Mouse (Mus musculus): ENCODE data around the gene Map3k3. TPM values are rescaled to one million over a fixed set of nuclear protein-coding genes. Genes with fewer than 3 reads are reported as not detected.
"Not testable (repeated sequence)": the region's sequence is repeated elsewhere in the genome, so short reads cannot be mapped to it uniquely, and the experiment has no call there.

Map3k3 gene
- polyA plus RNA-seq, 1 experiment from 2014 or later: 22.3 TPM

GRCm38 (mm10) chr11:106194891-106195290 is 110.5 kb downstream of the Map3k3 start:
- 91% methylated on average over 7 of the region's 7 CpGs for WGBS
- no peak overlapping the region for H3K27ac ChIP-seq (ENCODE audit: low read depth)
- DNase-seq (ENCODE audit: low spot score): no peak

GRCm38 (mm10) chr11:106195341-106195740 is 110.9 kb downstream of the Map3k3 start:
- Histone ChIP-seq H3K4me3 (ENCODE audit: low read depth, low read length) (no peak overlapping the region), H3K27me3 (replicated peaks; ENCODE audit: control insufficient read depth, insufficient read depth, low read length) (no peaks in the 10 kb centered on the region), H3K9ac (ENCODE audit: low read length) (no peak overlapping the region), H3K9me3 (ENCODE audit: control insufficient read depth, low read length) (no peaks in the 10 kb centered on the region), H3K36me3 (ENCODE audit: control insufficient read depth, insufficient read depth, low read length) (peaks cover 33% of the 10 kb centered on the region), H3K4me2 (ENCODE audit: low read length) (no peak overlapping the region), H3K27ac (ENCODE audit: low read depth) (no peak overlapping the region), H3K4me1 (replicated peaks; ENCODE audit: control insufficient read depth, insufficient read depth, low read length) (peaks cover 5% of the 10 kb centered on the region)
- ATAC-seq (replicated peaks; ENCODE audit: low FRiP score, low TSS enrichment, low read depth) (no peak), DNase-seq (ENCODE audit: low spot score) (no peak)

More at GRCm38 (mm10) chr11:106194891-106195290, 110.5 kb downstream of the Map3k3 start:
- ATAC-seq (replicated peaks; ENCODE audit: low FRiP score, low TSS enrichment, low read depth): no peak
- Histone ChIP-seq H3K36me3 (ENCODE audit: control insufficient read depth, insufficient read depth, low read length) (peaks cover 31% of the 10 kb centered on the region), H3K9me3 (ENCODE audit: control insufficient read depth, low read length) (no peaks in the 10 kb centered on the region), H3K27me3 (replicated peaks; ENCODE audit: control insufficient read depth, insufficient read depth, low read length) (no peaks in the 10 kb centered on the region), H3K4me2 (ENCODE audit: low read length) (no peak overlapping the region), H3K9ac (ENCODE audit: low read length) (no peak overlapping the region), H3K4me1 (replicated peaks; ENCODE audit: control insufficient read depth, insufficient read depth, low read length) (peaks cover 5% of the 10 kb centered on the region), H3K4me3 (ENCODE audit: low read depth, low read length) (no peak overlapping the region)

- Histone ChIP-seq H3K4me3 (ENCODE audit: low read depth, low read length) (no peak overlapping the region), H3K9ac (ENCODE audit: low read length) (no peak overlapping the region), H3K27me3 (replicated peaks; ENCODE audit: control insufficient read depth, insufficient read depth, low read length) (no peaks in the 10 kb centered on the region), H3K27ac (ENCODE audit: low read depth) (no peak overlapping the region), H3K4me2 (ENCODE audit: low read length) (no peak overlapping the region), H3K4me1 (replicated peaks; ENCODE audit: control insufficient read depth, insufficient read depth, low read length) (no peaks in the 10 kb centered on the region), H3K36me3 (ENCODE audit: control insufficient read depth, insufficient read depth, low read length) (peaks cover 61% of the 10 kb centered on the region), H3K9me3 (ENCODE audit: control insufficient read depth, low read length) (no peaks in the 10 kb centered on the region)
- WGBS: 86% methylated on average over 4 of the region's 4 CpGs
- DNase-seq (ENCODE audit: low spot score) (no peak), ATAC-seq (replicated peaks; ENCODE audit: low FRiP score, low TSS enrichment, low read depth) (no peak)
Measured at GRCm38 (mm10) chr11:106198277-106198676, 113.9 kb downstream of the Map3k3 start.

- H3K4me1 ChIP-seq (replicated peaks; ENCODE audit: control insufficient read depth, insufficient read depth, low read length); H3K9me3 ChIP-seq (ENCODE audit: control insufficient read depth, low read length); H3K27me3 ChIP-seq (replicated peaks; ENCODE audit: control insufficient read depth, insufficient read depth, low read length); DNase-seq (ENCODE audit: low spot score); H3K4me2 ChIP-seq (ENCODE audit: low read length); H3K27ac ChIP-seq (ENCODE audit: low read depth); H3K4me3 ChIP-seq (ENCODE audit: low read depth, low read length); ATAC-seq (replicated peaks; ENCODE audit: low FRiP score, low TSS enrichment, low read depth); H3K9ac ChIP-seq (ENCODE audit: low read length): not testable (repeated sequence)
- peaks cover 77% of the 10 kb centered on the region for H3K36me3 ChIP-seq (ENCODE audit: control insufficient read depth, insufficient read depth, low read length)
- 95% methylated on average over 7 of the region's 7 CpGs for WGBS
Measured at GRCm38 (mm10) chr11:106199997-106200396, 115.6 kb downstream of the Map3k3 start.

- no peak for DNase-seq (ENCODE audit: low spot score)
- ATAC-seq (replicated peaks; ENCODE audit: low FRiP score, low TSS enrichment, low read depth): no peak
- no peak overlapping the region for H3K4me3 ChIP-seq (ENCODE audit: low read depth, low read length)
- peaks cover 84% of the 10 kb centered on the region for H3K36me3 ChIP-seq (ENCODE audit: control insufficient read depth, insufficient read depth, low read length)
- 77% methylated on average over 6 of the region's 6 CpGs for WGBS
- H3K9me3 ChIP-seq (ENCODE audit: control insufficient read depth, low read length): no peaks in the 10 kb centered on the region
- no peak overlapping the region for H3K4me2 ChIP-seq (ENCODE audit: low read length)
- no peak overlapping the region for H3K27ac ChIP-seq (ENCODE audit: low read depth)
- H3K27me3 ChIP-seq (replicated peaks; ENCODE audit: control insufficient read depth, insufficient read depth, low read length): no peaks in the 10 kb centered on the region
- H3K9ac ChIP-seq (ENCODE audit: low read length): no peak overlapping the region
- no peaks in the 10 kb centered on the region for H3K4me1 ChIP-seq (replicated peaks; ENCODE audit: control insufficient read depth, insufficient read depth, low read length)
Measured at GRCm38 (mm10) chr11:106200756-106201155, 116.3 kb downstream of the Map3k3 start.

- peaks cover 88% of the 10 kb centered on the region for H3K36me3 ChIP-seq (ENCODE audit: control insufficient read depth, insufficient read depth, low read length)
Measured at GRCm38 (mm10) chr11:106201337-106202122, 117.1 kb downstream of the Map3k3 start.

GRCm38 (mm10) chr11:106202123-106202465 is 117.7 kb downstream of the Map3k3 start, which contains the start of gene Strada:
Strada (minus strand) TSS chr11:106202168.
- peaks cover 88% of the 10 kb centered on the region for H3K36me3 ChIP-seq (ENCODE audit: control insufficient read depth, insufficient read depth, low read length)
- H3K27me3 ChIP-seq (replicated peaks; ENCODE audit: control insufficient read depth, insufficient read depth, low read length): no peaks in the 10 kb centered on the region
- no peak for DNase-seq (ENCODE audit: low spot score)
- no peak within 1 kb of the TSS for H3K9ac ChIP-seq (ENCODE audit: low read length)
- H3K27ac ChIP-seq (ENCODE audit: low read depth): no peak within 1 kb of the TSS
- no peak within 1 kb of the TSS for H3K4me3 ChIP-seq (ENCODE audit: low read depth, low read length)
- 84% methylated on average over 5 of the region's 5 CpGs for WGBS
- H3K9me3 ChIP-seq (ENCODE audit: control insufficient read depth, low read length): no peaks in the 10 kb centered on the region
- no peaks in the 10 kb centered on the region for H3K4me1 ChIP-seq (replicated peaks; ENCODE audit: control insufficient read depth, insufficient read depth, low read length)
- no peak for ATAC-seq (replicated peaks; ENCODE audit: low FRiP score, low TSS enrichment, low read depth)
- no peak within 1 kb of the TSS for H3K4me2 ChIP-seq (ENCODE audit: low read length)

More at GRCm38 (mm10) chr11:106201337-106202122, 117.1 kb downstream of the Map3k3 start:
- WGBS: 91% methylated on average over 19 of the region's 19 CpGs
- DNase-seq (ENCODE audit: low spot score) (no peak), ATAC-seq (replicated peaks; ENCODE audit: low FRiP score, low TSS enrichment, low read depth) (no peak)
- H3K4me1 ChIP-seq (replicated peaks; ENCODE audit: control insufficient read depth, insufficient read depth, low read length): no peaks in the 10 kb centered on the region
- no peak overlapping the region for H3K4me3 ChIP-seq (ENCODE audit: low read depth, low read length)
- no peaks in the 10 kb centered on the region for H3K9me3 ChIP-seq (ENCODE audit: control insufficient read depth, low read length)
- no peak overlapping the region for H3K27ac ChIP-seq (ENCODE audit: low read depth)
- H3K27me3 ChIP-seq (replicated peaks; ENCODE audit: control insufficient read depth, insufficient read depth, low read length): no peaks in the 10 kb centered on the region
- no peak overlapping the region for H3K9ac ChIP-seq (ENCODE audit: low read length)
- no peak overlapping the region for H3K4me2 ChIP-seq (ENCODE audit: low read length)
